ENCODE assay signal across 9 mouse cellular contexts in genomic region chr17:27800710-27801648, GRCm38 (mm10). TPM values are rescaled to one million over a fixed set of nuclear protein-coding genes. Genes with fewer than 3 reads are reported as not detected.
DNase-seq lines count a peak whose midpoint lies in the region; ATAC-seq lines count a peak whose summit lies in the region.
"Had no signal": no experiment of that assay in that cellular context is flagged by ENCODE, and none has a peak within 500 bp of the region (broad histone marks: within the 10 kb centered on the region; RNA-seq: fewer than 3 reads in every experiment).

No protein-coding gene starts in this region.

- no peaks in the 10 kb centered on the region for H3K9me3 ChIP-seq in heart, embryonic 13.5 days
- H3K9me3 ChIP-seq in embryonic facial prominence, embryonic 10.5 days, result no peaks in the 10 kb centered on the region
- H3K9me3 ChIP-seq in liver, embryonic 11.5 days (ENCODE audit: control insufficient read depth, low read length), result no peaks in the 10 kb centered on the region

- H3K27ac ChIP-seq in heart, embryonic 13.5 days (replicated peaks), result peak overlapping the region; percentile 52; the same call in 1 of the 2 replicates
- H3K27ac ChIP-seq in embryonic facial prominence, embryonic 10.5 days (replicated peaks), result peak overlapping the region; percentile 92
- no peak overlapping the region for H3K27ac ChIP-seq in liver, embryonic 11.5 days (ENCODE audit: low read depth, low read length)

- no peak for DNase-seq in heart, adult 18-20 months
- DNase-seq in 416B (ENCODE audit: low read depth), result peak; percentile 70
- DNase-seq in embryonic facial prominence, embryonic 10.5 days (ENCODE audit: low spot score), result no peak
- no peak for DNase-seq in liver, embryonic 11.5 days (ENCODE audit: low spot score)
- DNase-seq in thymus, postnatal 4 days, result no peak
- DNase-seq in testis, postnatal 10 days (ENCODE audit: low spot score), result no peak
- DNase-seq in cerebellum, postnatal 14 days, result no peak
- DNase-seq: right cerebral cortex, postnatal 25 days had no signal

- ATAC-seq in heart, embryonic 13.5 days (ENCODE audit: extremely low read depth, insufficient number of reproducible peaks, low FRiP score, low TSS enrichment), result no peak
- no peak for ATAC-seq in liver, embryonic 11.5 days (replicated peaks; ENCODE audit: low FRiP score)

- WGBS in heart, embryonic 13.5 days, result 80% methylated on average over 9 of the region's 9 CpGs
- WGBS in embryonic facial prominence, embryonic 10.5 days, result 78% methylated on average over 9 of the region's 9 CpGs
- 72% methylated on average over 9 of the region's 9 CpGs for WGBS in liver, embryonic 11.5 days

- peaks cover 72% of the 10 kb centered on the region for H3K4me1 ChIP-seq in heart, embryonic 13.5 days
- H3K4me1 ChIP-seq in embryonic facial prominence, embryonic 10.5 days, result peaks cover 52% of the 10 kb centered on the region
- peaks cover 53% of the 10 kb centered on the region for H3K4me1 ChIP-seq in liver, embryonic 11.5 days (replicated peaks; ENCODE audit: control insufficient read depth, insufficient read depth, low read length)

- H3K36me3 ChIP-seq in heart, embryonic 13.5 days, result no peaks in the 10 kb centered on the region
- no peaks in the 10 kb centered on the region for H3K36me3 ChIP-seq in embryonic facial prominence, embryonic 10.5 days (replicated peaks)
- no peaks in the 10 kb centered on the region for H3K36me3 ChIP-seq in liver, embryonic 11.5 days (ENCODE audit: control insufficient read depth, insufficient read depth, low read length)

- no peak overlapping the region for H3K4me2 ChIP-seq in heart, embryonic 13.5 days
- H3K4me2 ChIP-seq in liver, embryonic 11.5 days, result peak overlapping the region; percentile 34; the same call in 1 of the 2 replicates

- no peaks in the 10 kb centered on the region for H3K27me3 ChIP-seq in heart, embryonic 13.5 days (replicated peaks)
- H3K27me3 ChIP-seq in embryonic facial prominence, embryonic 10.5 days (replicated peaks; ENCODE audit: low read depth, poor library complexity, severe bottlenecking), result no peaks in the 10 kb centered on the region
- H3K27me3 ChIP-seq in liver, embryonic 11.5 days (replicated peaks; ENCODE audit: control insufficient read depth, insufficient read depth, low read length), result no peaks in the 10 kb centered on the region

- H3K4me3 ChIP-seq in heart, embryonic 13.5 days, result no peak overlapping the region
- H3K4me3 ChIP-seq in embryonic facial prominence, embryonic 10.5 days, result peak overlapping the region; percentile 6; the same call in 1 of the 2 replicates
- no peak overlapping the region for H3K4me3 ChIP-seq in liver, embryonic 11.5 days (ENCODE audit: low read depth, low read length)

- H3K9ac ChIP-seq in heart, embryonic 13.5 days, result peak overlapping the region; percentile 45; the same call in 1 of the 2 replicates
- no peak overlapping the region for H3K9ac ChIP-seq in liver, embryonic 11.5 days (ENCODE audit: low read depth, low read length)

RNA-seq across cellular contexts. Expression of gene D17Wsu92e, which starts 19.5 kb away (rescaled TPM):
- 13.1 and 13.4 TPM in 2 replicates for polyA plus RNA-seq in heart, embryonic 13.5 days (2015; fragmentation: Nextera tagmentation; extraction: Ambion mirVana)
- 100 to 1,000 TPM; 138 to 145 TPM for total RNA-seq in heart, adult 18-20 months (2021)
- polyA plus RNA-seq in embryonic facial prominence, embryonic 10.5 days (2016; fragmentation: Nextera tagmentation; extraction: Ambion mirVana), result 15.5 and 15.7 TPM in 2 replicates
- 19.2 and 22.7 TPM in 2 replicates for polyA plus RNA-seq in liver, embryonic 11.5 days (2014; fragmentation: Nextera tagmentation; extraction: Ambion mirVana)

RNA-seq across cellular contexts. Expression of gene Snrpc, which starts 37.0 kb away (rescaled TPM):
- polyA plus RNA-seq in heart, embryonic 13.5 days (2015; fragmentation: Nextera tagmentation; extraction: Ambion mirVana), result 219 and 230 TPM in 2 replicates
- total RNA-seq in heart, adult 18-20 months (2021), result 10 to 100 TPM; 46.0 to 50.6 TPM
- polyA plus RNA-seq in embryonic facial prominence, embryonic 10.5 days (2016; fragmentation: Nextera tagmentation; extraction: Ambion mirVana), result 412 and 414 TPM in 2 replicates
- 305 and 315 TPM in 2 replicates for polyA plus RNA-seq in liver, embryonic 11.5 days (2014; fragmentation: Nextera tagmentation; extraction: Ambion mirVana)

RNA-seq across cellular contexts. Expression of gene Uhrf1bp1, which starts 55.3 kb away (rescaled TPM):
- 3.1 TPM in 2 replicates for polyA plus RNA-seq in heart, embryonic 13.5 days (2015; fragmentation: Nextera tagmentation; extraction: Ambion mirVana)
- total RNA-seq in heart, adult 18-20 months (2021), result 10 to 100 TPM; 16.8 to 20.6 TPM
- 9.5 and 10.3 TPM in 2 replicates for polyA plus RNA-seq in embryonic facial prominence, embryonic 10.5 days (2016; fragmentation: Nextera tagmentation; extraction: Ambion mirVana)
- polyA plus RNA-seq in liver, embryonic 11.5 days (2014; fragmentation: Nextera tagmentation; extraction: Ambion mirVana), result 9.2 and 9.4 TPM in 2 replicates
